Comparison of ENCODE assay signal across 14 mouse cellular contexts in the genomic region with DNA sequence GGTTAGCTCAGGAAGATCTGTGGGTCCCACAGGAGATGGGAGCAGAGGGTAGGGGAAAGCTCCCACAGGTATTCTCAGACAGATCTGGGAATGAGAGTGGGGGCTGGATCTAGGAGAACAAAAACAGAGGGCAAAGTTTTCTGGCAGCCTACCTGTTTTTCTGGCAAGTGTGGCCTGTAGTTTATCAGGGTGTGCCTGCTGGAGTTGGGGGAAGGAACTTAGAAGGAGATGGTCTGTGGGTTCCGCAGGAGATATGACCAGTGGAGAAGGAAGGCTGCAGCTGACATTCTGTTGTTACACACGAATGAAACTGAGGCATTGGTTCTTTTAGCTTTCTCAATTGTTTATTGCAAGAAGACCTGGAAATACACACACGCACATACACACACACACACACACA.
"Had no signal": no experiment of that assay in that cellular context is flagged by ENCODE, and none has a peak within 500 bp of the region (broad histone marks: within the 10 kb centered on the region; RNA-seq: fewer than 3 reads in every experiment).

No protein-coding gene starts in this region.

- H3K27me3 ChIP-seq: liver, embryonic 15.5 days; lung, embryonic 15.5 days had no signal

- DNase-seq: kidney, adult 18-20 months; kidney, adult 9 months; kidney, postnatal 14 days; kidney, postnatal 4 days; lung, adult 18-20 months; lung, postnatal 10 days; lung, postnatal 36 days; midbrain, embryonic 14.5 days; thymus, adult 2 months; thymus, postnatal 25 days had no signal

- H3K4me2 ChIP-seq: liver, embryonic 15.5 days; lung, embryonic 15.5 days; midbrain, embryonic 11.5 days had no signal

- H3K27ac ChIP-seq: liver, embryonic 15.5 days; lung, embryonic 15.5 days had no signal

- H3K4me1 ChIP-seq: liver, embryonic 15.5 days; lung, embryonic 15.5 days had no signal

- H3K36me3 ChIP-seq: liver, embryonic 15.5 days; lung, embryonic 15.5 days had no signal

- H3K4me3 ChIP-seq: liver, embryonic 15.5 days; lung, embryonic 15.5 days had no signal

- H3K9ac ChIP-seq: liver, embryonic 15.5 days; lung, embryonic 15.5 days had no signal

- H3K9me3 ChIP-seq: liver, embryonic 15.5 days; lung, embryonic 15.5 days had no signal

- ATAC-seq: intestine, embryonic 16.5 days had no signal
